Mouse (Mus musculus): ENCODE results near the gene Klrb1f.
"Not testable (repeated sequence)": the region's sequence is repeated elsewhere in the genome, so short reads cannot be mapped to it uniquely, and the experiment has no call there.

The Klrb1f gene

GRCm38 (mm10) chr6:129048857-129049473, 3.3 kb downstream of the Klrb1f start:
- no peak for DNase-seq (ENCODE audit: low read depth, low spot score)

- no peak for DNase-seq (ENCODE audit: low read depth, low spot score)
These were observed 4.0 kb downstream of the Klrb1f start for GRCm38 (mm10) chr6:129049596-129050251.

- DNase-seq (ENCODE audit: low read depth, low spot score) = no peak
These were observed 5.4 kb downstream of the Klrb1f start for GRCm38 (mm10) chr6:129051086-129051485.

- DNase-seq (ENCODE audit: low read depth, low spot score) = no peak
These were observed 6.0 kb downstream of the Klrb1f start for GRCm38 (mm10) chr6:129051731-129052130.

GRCm38 (mm10) chr6:129056237-129056636, 10.5 kb downstream of the Klrb1f start:
- no peak for DNase-seq (ENCODE audit: low read depth, low spot score)

GRCm38 (mm10) chr6:129058013-129058412, 12.3 kb downstream of the Klrb1f start:
- DNase-seq (ENCODE audit: low read depth, low spot score) = no peak

- DNase-seq (ENCODE audit: low read depth, low spot score) = no peak
These were observed 19.7 kb downstream of the Klrb1f start for GRCm38 (mm10) chr6:129065407-129065806.

GRCm38 (mm10) chr6:129065857-129066256, 20.2 kb downstream of the Klrb1f start:
- DNase-seq (ENCODE audit: low read depth, low spot score) = no peak

GRCm38 (mm10) chr6:129066530-129066929, 20.8 kb downstream of the Klrb1f start:
- no peak for DNase-seq (ENCODE audit: low read depth, low spot score)

GRCm38 (mm10) chr6:129066986-129067385, 21.3 kb downstream of the Klrb1f start:
- DNase-seq (ENCODE audit: low read depth, low spot score) = no peak

- no peak for DNase-seq (ENCODE audit: low read depth, low spot score)
These were observed 39.4 kb downstream of the Klrb1f start for GRCm38 (mm10) chr6:129085098-129085497.

- DNase-seq (ENCODE audit: low read depth, low spot score) = not testable (repeated sequence)
These were observed 40.3 kb downstream of the Klrb1f start for GRCm38 (mm10) chr6:129086031-129086430.

- no peak for DNase-seq (ENCODE audit: low read depth, low spot score)
These were observed 42.5 kb downstream of the Klrb1f start for GRCm38 (mm10) chr6:129088161-129088560.

- DNase-seq (ENCODE audit: low read depth, low spot score) = not testable (repeated sequence)
These were observed 42.9 kb downstream of the Klrb1f start for GRCm38 (mm10) chr6:129088596-129088995.

GRCm38 (mm10) chr6:129095166-129095565, 49.5 kb downstream of the Klrb1f start:
- peak; percentile 3 for DNase-seq (ENCODE audit: low read depth, low spot score)

- no peak for DNase-seq (ENCODE audit: low read depth, low spot score)
These were observed 52.2 kb downstream of the Klrb1f start for GRCm38 (mm10) chr6:129097929-129098328.

GRCm38 (mm10) chr6:129100794-129101193, 55.1 kb downstream of the Klrb1f start, which contains the start of gene Clec2e:
Gene Clec2e, minus strand, starts transcription at chr6:129100913.
- DNase-seq (ENCODE audit: low read depth, low spot score) = not testable (repeated sequence)

- no peak for DNase-seq (ENCODE audit: low read depth, low spot score)
These were observed 55.9 kb downstream of the Klrb1f start for GRCm38 (mm10) chr6:129101604-129102003.

- no peak for DNase-seq (ENCODE audit: low read depth, low spot score)
These were observed 57.3 kb downstream of the Klrb1f start for GRCm38 (mm10) chr6:129102858-129103555.

Measured in retina, adult 2 months (tissue).